Mouse (Mus musculus) heart, embryonic 11.5 days (tissue): ENCODE results near the gene Glrp1. TPM values are rescaled to one million over a fixed set of nuclear protein-coding genes. Genes with fewer than 3 reads are reported as not detected.

ENCODE experiments used
- ATAC-seq: fragments of 200-750 bp; cut with Nextera tagmentation; replicated peaks from 2 replicates; pipeline ENCODE4 v1.8.0; 2017; ENCODE audit warnings: moderate library complexity; ENCODE audit not compliant: insufficient number of reproducible peaks, low FRiP score, low TSS enrichment
- H3K27ac ChIP-seq: fragments of 300-500 bp; sonication (generic); 2 replicates; pipeline ENCODE4 v1.5.1; 2014; ENCODE audit warnings: mild to moderate bottlenecking, low read depth, low read length
- H3K27me3 ChIP-seq: fragments of 300-500 bp; sonication (generic); 2 replicates; pipeline ENCODE4 v1.6.1; 2014; ENCODE audit warnings: mild to moderate bottlenecking, low read length, mixed read lengths; ENCODE audit not compliant: control insufficient read depth, insufficient read depth
- H3K36me3 ChIP-seq: fragments of 300-500 bp; sonication (generic); 2 replicates; pipeline ENCODE4 v1.6.1; 2014; ENCODE audit warnings: mild to moderate bottlenecking, low read length, moderate library complexity, mixed read lengths; ENCODE audit not compliant: control insufficient read depth, insufficient read depth
- H3K4me1 ChIP-seq: fragments of 300-500 bp; sonication (generic); 2 replicates; pipeline ENCODE4 v1.6.1; 2014; ENCODE audit warnings: low read length; ENCODE audit not compliant: control insufficient read depth, insufficient read depth
- H3K4me2 ChIP-seq: fragments of 300-500 bp; sonication (generic); 2 replicates; pipeline ENCODE4 v1.6.1; 2014; ENCODE audit warnings: mild to moderate bottlenecking, moderate library complexity
- H3K4me3 ChIP-seq: fragments of 300-500 bp; sonication (generic); 2 replicates; pipeline ENCODE4 v1.5.1; 2014; ENCODE audit warnings: low read depth, low read length
- H3K9ac ChIP-seq: fragments of 300-500 bp; sonication (generic); 2 replicates; pipeline ENCODE4 v1.6.1; 2014; ENCODE audit warnings: mild to moderate bottlenecking, low read depth, low read length, moderate library complexity
- H3K9me3 ChIP-seq: fragments of 300-500 bp; sonication (generic); replicated peaks from 2 replicates; pipeline ENCODE4 v1.6.1; 2016; ENCODE audit warnings: low read length; ENCODE audit not compliant: control insufficient read depth
- WGBS: fragments of 180-500 bp; shearing (Covaris S2); extraction: QIAGEN DNeasy Blood & Tissue Kit; methylation state at CpG from one replicate; pipeline ENCODE4 v1.1.7; 2014; ENCODE audit not compliant: insufficient replicate concordance; 5-methylcytosine and 5-hydroxymethylcytosine counted together
- polyA plus RNA-seq: library from polyadenylated mRNA; unstranded; fragments of >200 nt; fragmentation: Nextera tagmentation; extraction: Ambion mirVana; gene quantifications from 2 replicates; pipeline ENCODE4 v1.2.1, GENCODE M21; 2014

The Glrp1 gene
- polyA plus RNA-seq: 0.10 TPM in 1 of 2 replicates, not detected in the other

DNA sequence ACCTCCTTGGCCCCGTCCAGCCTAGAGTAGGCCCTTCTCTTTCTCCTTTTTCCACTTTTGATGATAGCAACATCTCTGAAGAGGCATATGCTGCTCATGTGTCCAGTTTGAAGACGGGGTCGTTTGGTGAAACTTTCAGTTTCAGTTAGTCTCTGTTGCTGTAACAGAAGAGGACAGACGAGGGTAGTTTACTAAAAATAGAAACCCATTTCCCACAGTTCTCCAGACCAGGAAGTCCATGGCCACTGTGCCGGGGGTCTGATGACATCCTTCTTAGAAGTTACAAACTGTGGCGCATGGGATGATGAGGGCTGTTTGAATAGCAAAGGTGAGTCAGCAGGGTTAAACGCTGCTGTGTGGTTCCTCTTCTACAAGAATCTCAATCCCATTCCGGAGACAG is at the start of gene Glrp1:
TSS of gene Glrp1 (minus strand) at position 278 of the 400 bp plus-strand sequence.
- Histone ChIP-seq H3K4me1 (0 out of 2 replicates have a peak, but pooled peaks cover 7% of the 10 kb centered on the region), H3K9ac (no peak within 1 kb of the TSS), H3K4me3 (no peak within 1 kb of the TSS), H3K27me3 (no peaks in the 10 kb centered on the region), H3K4me2 (no peak within 1 kb of the TSS), H3K9me3 (no peaks in the 10 kb centered on the region), H3K27ac (no peak within 1 kb of the TSS), H3K36me3 (no peaks in the 10 kb centered on the region)
- 65% methylated on average over 8 of the region's 8 CpGs for WGBS
- ATAC-seq: no peak

DNA sequence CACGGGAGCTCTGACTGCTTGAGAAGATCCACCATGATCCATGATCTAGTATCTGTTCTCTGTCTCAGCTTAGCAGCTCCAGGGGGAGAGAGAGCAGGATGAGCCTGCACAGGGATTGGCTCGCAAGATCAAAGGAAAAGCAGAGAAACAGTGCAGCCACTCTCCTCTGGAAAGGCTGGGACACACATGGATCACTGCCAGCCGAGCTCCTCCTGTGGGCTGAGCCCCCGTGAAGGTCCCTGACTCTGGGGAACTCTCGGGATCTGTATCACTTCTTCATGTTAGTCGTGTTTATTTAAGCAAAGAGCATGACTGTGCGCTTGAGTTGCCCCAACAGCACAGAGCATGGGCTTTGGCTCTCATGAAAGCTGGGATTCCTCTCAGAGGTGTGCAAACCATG is 49.4 kb upstream of the Glrp1 start:
- Histone ChIP-seq H3K4me3 (no peak overlapping the region), H3K27ac (no peak overlapping the region), H3K4me2 (peak overlapping the region; percentile 20; the same call in 1 of the 2 replicates), H3K4me1 (peaks cover 7% of the 10 kb centered on the region; the same call in 1 of the 2 replicates), H3K36me3 (no peaks in the 10 kb centered on the region), H3K27me3 (no peaks in the 10 kb centered on the region), H3K9me3 (no peaks in the 10 kb centered on the region), H3K9ac (no peak overlapping the region)
- no peak for ATAC-seq
- WGBS: 11% methylated on average over 7 of the region's 7 CpGs

DNA sequence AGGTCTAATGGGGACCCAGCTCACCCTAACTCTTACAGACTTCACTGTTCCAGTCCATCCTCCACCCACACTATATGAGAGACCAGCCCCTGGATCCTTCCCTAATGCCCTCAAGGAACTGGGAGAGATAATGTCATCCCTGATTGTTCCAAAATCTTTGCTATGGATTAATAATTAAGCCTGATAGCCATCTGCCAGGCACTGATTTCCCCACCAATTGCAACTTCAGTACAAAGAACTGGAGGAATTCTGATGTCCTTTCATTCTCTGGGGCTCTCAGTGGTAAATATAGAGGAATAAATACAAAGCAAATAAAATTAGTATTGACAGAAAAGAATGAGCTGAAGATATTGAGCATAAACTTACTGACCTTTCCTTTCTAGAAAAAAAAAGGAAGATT is 48.9 kb upstream of the Glrp1 start:
- Histone ChIP-seq H3K4me2 (no peak overlapping the region), H3K9ac (no peak overlapping the region), H3K9me3 (no peaks in the 10 kb centered on the region), H3K27ac (no peak overlapping the region), H3K36me3 (no peaks in the 10 kb centered on the region), H3K4me3 (no peak overlapping the region), H3K4me1 (peaks cover 7% of the 10 kb centered on the region; the same call in 1 of the 2 replicates), H3K27me3 (no peaks in the 10 kb centered on the region)
- ATAC-seq: no peak

DNA sequence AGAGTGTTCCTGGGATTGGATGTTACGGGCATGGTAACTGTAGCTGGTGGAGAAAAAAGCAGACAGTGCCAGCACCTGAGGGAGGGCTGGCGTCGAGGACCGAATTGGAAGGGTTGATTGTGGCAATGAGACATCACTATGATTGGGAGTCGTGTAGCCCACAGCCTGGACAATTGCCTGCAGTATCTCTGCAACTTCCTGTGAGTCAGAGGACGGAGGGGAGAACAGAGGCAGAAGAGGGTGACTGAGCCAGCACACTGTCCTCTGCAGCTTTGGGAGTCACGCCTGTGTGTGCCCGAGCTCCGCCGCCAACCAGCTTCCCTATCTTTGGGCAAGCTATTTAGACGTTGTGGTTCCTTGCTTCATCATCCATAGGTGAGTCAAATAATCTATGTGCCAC is 46.5 kb upstream of the Glrp1 start:
- Histone ChIP-seq H3K4me1 (peaks cover 7% of the 10 kb centered on the region; the same call in 1 of the 2 replicates), H3K4me3 (no peak overlapping the region), H3K27me3 (no peaks in the 10 kb centered on the region), H3K4me2 (no peak overlapping the region), H3K9me3 (no peaks in the 10 kb centered on the region), H3K9ac (no peak overlapping the region), H3K36me3 (no peaks in the 10 kb centered on the region), H3K27ac (no peak overlapping the region)
- 79% methylated on average over 11 of the region's 11 CpGs for WGBS
- ATAC-seq: no peak

DNA sequence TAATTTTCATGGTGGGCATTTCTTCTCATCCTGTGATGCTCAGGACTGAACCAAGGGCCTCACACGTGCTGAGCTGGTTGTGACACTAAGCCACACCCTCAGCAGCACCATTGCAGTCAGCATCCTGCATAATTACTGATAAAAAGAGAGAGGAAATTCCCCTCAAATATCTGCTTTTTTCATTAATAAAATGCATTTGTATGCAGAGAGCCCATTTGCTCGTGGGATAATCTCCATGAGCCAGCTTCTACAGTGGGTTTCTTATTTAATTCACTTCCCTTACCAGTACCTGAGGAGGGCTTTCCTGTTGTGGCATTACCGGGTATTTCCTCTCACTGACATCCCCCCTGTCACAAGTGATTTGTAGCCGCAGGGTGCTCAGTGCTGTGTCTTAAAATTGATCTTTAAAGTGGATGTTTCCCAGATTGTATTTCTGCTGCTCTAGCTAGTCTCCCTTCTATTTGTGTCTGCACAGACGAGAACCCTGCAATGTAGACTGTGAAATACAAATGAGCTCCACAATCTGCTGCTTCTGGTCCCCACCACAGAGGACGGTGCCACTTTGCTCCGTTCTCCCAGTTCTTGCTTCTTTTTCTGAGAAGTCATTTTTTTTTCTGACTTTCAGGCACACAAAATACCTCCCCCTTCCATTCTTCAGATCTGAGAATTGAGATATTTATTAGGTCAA is 43.8 kb upstream of the Glrp1 start:
- no peaks in the 10 kb centered on the region for H3K9me3 ChIP-seq
- no peaks in the 10 kb centered on the region for H3K36me3 ChIP-seq
- ATAC-seq: no peak
- WGBS: 41% methylated on average over 7 of the region's 7 CpGs
- no peak overlapping the region for H3K4me2 ChIP-seq
- no peaks in the 10 kb centered on the region for H3K27me3 ChIP-seq
- no peak overlapping the region for H3K4me3 ChIP-seq
- H3K9ac ChIP-seq: no peak overlapping the region
- H3K27ac ChIP-seq: no peak overlapping the region
- H3K4me1 ChIP-seq: no peaks in the 10 kb centered on the region

DNA sequence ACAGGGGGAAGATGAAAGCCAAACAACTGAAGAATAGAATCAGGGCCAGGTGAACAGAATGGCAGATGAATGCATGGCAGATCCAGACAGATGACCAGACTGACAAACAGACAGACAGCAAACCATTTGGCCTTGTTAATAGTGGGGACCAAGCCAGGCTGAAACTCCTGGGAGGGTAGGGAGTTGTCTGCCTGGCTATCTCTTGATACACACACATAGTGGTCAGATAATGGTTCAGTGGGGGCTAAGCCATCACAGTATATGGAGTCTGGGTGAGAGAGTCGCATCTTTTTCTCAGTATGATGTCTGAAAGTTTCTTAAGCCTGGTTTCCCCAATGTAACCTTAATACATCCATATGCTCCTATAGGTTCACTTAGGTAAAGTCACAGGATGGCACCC is 39.4 kb upstream of the Glrp1 start:
- H3K9ac ChIP-seq: no peak overlapping the region
- no peak overlapping the region for H3K4me3 ChIP-seq
- H3K9me3 ChIP-seq: no peaks in the 10 kb centered on the region
- no peak for ATAC-seq
- H3K4me2 ChIP-seq: no peak overlapping the region
- whole genome bisulfite sequencing: 78% methylated on average over 1 of the region's 1 CpGs
- no peak overlapping the region for H3K27ac ChIP-seq
- no peaks in the 10 kb centered on the region for H3K4me1 ChIP-seq
- no peaks in the 10 kb centered on the region for H3K36me3 ChIP-seq
- no peaks in the 10 kb centered on the region for H3K27me3 ChIP-seq

DNA sequence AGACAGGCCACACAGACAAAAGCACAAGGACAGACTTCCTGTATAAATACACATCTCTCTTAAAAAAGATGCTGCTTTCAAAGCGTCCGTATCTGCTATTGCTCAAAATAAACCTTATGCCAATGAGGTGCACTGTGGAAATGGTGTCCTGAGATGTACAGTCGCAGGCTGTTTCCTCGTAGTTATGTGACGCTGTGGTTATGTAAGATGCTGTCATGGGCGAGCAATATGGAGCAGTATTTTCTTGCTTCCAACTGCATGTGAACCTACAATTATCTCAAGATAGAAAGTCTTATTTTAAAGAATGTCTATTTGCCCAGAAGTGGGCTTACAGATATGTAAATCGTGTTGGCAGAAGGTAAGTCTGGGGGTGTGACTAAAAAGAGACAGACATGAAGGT is 37.3 kb upstream of the Glrp1 start:
- H3K27me3 ChIP-seq: no peaks in the 10 kb centered on the region
- WGBS: 73% methylated on average over 7 of the region's 7 CpGs
- ATAC-seq: no peak

DNA sequence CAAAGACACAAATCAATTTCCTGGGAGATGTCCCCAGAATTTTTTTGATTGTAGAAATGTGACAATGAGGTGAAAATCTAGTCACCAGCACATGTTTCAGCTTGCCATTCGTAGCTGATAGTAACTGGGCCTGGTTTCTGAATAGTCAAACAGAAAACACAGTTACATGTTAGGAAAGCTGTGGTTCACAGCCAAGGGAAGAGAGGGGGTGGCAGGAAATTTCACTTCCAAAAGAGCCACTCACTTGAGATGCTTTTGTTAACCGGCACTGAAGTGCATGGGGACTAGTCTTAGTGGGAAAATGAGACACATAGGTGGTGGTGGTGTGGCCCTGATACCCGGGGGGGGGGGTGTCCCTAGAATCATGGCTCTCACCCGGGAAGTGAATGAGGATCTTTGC is 33.7 kb upstream of the Glrp1 start:
- ATAC-seq: no peak
- no peaks in the 10 kb centered on the region for H3K4me1 ChIP-seq
- no peaks in the 10 kb centered on the region for H3K36me3 ChIP-seq
- no peak overlapping the region for H3K4me3 ChIP-seq
- no peak overlapping the region for H3K27ac ChIP-seq
- no peak overlapping the region for H3K9ac ChIP-seq
- no peaks in the 10 kb centered on the region for H3K9me3 ChIP-seq
- 58% methylated on average over 4 of the region's 4 CpGs for whole genome bisulfite sequencing
- H3K27me3 ChIP-seq: no peaks in the 10 kb centered on the region
- H3K4me2 ChIP-seq: no peak overlapping the region

More for the DNA sequence above, 37.3 kb upstream of the Glrp1 start:
- H3K4me3 ChIP-seq: no peak overlapping the region
- H3K9me3 ChIP-seq: no peaks in the 10 kb centered on the region
- H3K27ac ChIP-seq: no peak overlapping the region
- no peaks in the 10 kb centered on the region for H3K36me3 ChIP-seq
- no peak overlapping the region for H3K4me2 ChIP-seq
- no peak overlapping the region for H3K9ac ChIP-seq
- H3K4me1 ChIP-seq: no peaks in the 10 kb centered on the region

DNA sequence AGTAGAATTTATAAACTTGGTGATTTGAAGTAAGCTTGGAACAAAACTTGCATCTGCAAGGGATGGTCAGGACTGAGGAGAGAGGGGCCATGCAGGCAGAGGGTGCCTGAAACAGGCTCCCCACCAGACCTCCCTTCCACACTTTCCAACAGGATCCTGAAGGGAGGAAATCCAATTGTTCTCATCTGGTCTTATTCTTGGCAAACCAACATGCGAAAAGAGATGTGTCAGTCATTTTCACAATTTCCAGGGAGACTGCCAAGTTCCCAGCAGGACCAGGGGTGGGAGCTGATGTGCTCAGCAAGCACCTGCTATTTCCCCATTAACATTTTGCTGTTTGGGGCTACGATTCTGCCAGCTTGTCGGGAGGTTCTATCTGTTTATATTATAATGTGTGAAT is 30.0 kb upstream of the Glrp1 start:
- no peak overlapping the region for H3K27ac ChIP-seq
- no peak overlapping the region for H3K4me3 ChIP-seq
- H3K9me3 ChIP-seq: no peaks in the 10 kb centered on the region
- WGBS: 70% methylated on average over 3 of the region's 3 CpGs
- no peaks in the 10 kb centered on the region for H3K36me3 ChIP-seq
- no peak for ATAC-seq
- H3K4me1 ChIP-seq: no peaks in the 10 kb centered on the region
- no peak overlapping the region for H3K9ac ChIP-seq
- no peak overlapping the region for H3K4me2 ChIP-seq
- H3K27me3 ChIP-seq: no peaks in the 10 kb centered on the region
